Mouse (Mus musculus): ENCODE measurements around the gene Cds1. TPM values are rescaled to one million over a fixed set of nuclear protein-coding genes. Genes with fewer than 3 reads are reported as not detected.

Cds1 gene
- total and polyA plus RNA-seq, 3 experiments, result not detected

DNA sequence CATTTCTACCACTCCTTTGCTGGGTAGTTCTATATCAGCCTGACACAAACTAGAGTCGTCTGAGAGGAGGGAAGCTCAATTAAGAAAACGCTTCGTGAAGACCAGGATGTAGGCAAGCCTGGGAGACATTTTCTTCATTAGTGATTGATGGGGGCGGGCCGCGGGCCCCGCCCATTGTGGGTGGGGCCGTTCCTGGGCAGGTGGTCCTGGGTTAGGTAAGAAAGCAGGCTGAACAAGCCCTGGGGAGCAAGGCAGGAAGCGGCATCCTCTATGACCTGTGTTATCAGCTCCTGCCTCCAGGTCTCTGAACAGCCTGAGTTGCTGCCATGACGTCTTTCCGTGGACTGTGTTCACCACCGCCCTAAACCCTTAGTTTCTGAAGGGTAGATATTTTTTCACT, 62.5 kb downstream of the Cds1 start:
- no peak overlapping the region for H3K4me3 ChIP-seq (ENCODE audit: control insufficient read depth in 1 of 2, insufficient read depth in 1 of 2, low read depth in 2 of 2, low read length in 2 of 2)

DNA sequence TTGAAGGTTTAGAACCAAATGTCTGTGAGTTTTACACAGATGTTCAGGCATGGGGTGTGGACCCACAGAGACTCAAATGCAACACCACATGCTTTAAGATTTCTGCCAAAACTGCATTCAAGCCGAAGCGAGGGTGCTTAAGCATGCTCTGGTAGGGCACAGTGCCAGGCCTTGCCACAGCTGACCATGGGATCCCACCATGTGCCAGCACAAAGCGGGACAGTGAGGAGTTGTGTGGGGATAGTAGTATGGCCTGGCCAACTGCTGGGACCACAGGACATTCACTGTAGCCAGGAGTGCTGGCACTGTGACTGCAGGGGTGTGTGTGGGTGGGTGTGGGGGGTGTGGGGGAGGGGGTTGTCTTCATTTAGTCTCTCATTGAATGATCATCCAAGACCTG, 64.0 kb downstream of the Cds1 start:
- Histone ChIP-seq H3K9ac (ENCODE audit: control insufficient read depth, low read depth, low read length, poor library complexity, severe bottlenecking) (no peak overlapping the region), H3K4me1 (ENCODE audit: control insufficient read depth in 1 of 2, insufficient read depth in 2 of 2, low read length in 2 of 2) (peaks cover 0 to 11% of the 10 kb centered on the region in 2 experiments; a peak in 2 of 4 replicates), H3K27ac (ENCODE audit: control insufficient read depth, low read depth, low read length) (no peak overlapping the region), H3K79me2 (ENCODE audit: control insufficient read depth, insufficient read depth, low read length, poor library complexity) (no peaks in the 10 kb centered on the region; the same call in 1 of the 2 replicates), H3K4me3 (ENCODE audit: control insufficient read depth in 1 of 2, insufficient read depth in 1 of 2, low read depth in 2 of 2, low read length in 2 of 2) (no peak overlapping the region), H3K9me3 (replicated peaks; ENCODE audit: insufficient read depth, low read length) (no peaks in the 10 kb centered on the region), H3K36me3 (ENCODE audit: control insufficient read depth in 1 of 2, insufficient read depth in 2 of 2, low read length in 2 of 2) (peaks cover 0 to 10% of the 10 kb centered on the region in 2 experiments; a peak in 2 of 4 replicates), H3K27me3 (ENCODE audit: control insufficient read depth in 1 of 2, insufficient read depth in 2 of 2, low read length in 2 of 2) (no peaks in the 10 kb centered on the region)
- DNase-seq (ENCODE audit: low read depth, low spot score), result no peak
- TF ChIP-seq CHD2 (IDR thresholded peaks at IDR 0.05; ENCODE audit: low read length), result no peak
- TF ChIP-seq NELFE (IDR thresholded peaks at IDR 0.05; ENCODE audit: low read depth, low read length), result no peak
- TF ChIP-seq ELF1 (IDR thresholded peaks at IDR 0.05; ENCODE audit: low read depth, low read length), result no peak
- TF ChIP-seq POLR2A (IDR thresholded peaks at IDR 0.05; ENCODE audit: control insufficient read depth in 1 of 2, insufficient read depth in 1 of 2, low read depth in 1 of 2, low read length in 2 of 2, poor library complexity in 1 of 2), result no peak
- TF ChIP-seq USF1 (IDR thresholded peaks at IDR 0.05; ENCODE audit: low read depth, low read length), result no peak
- TF ChIP-seq SIN3A (IDR thresholded peaks at IDR 0.05; ENCODE audit: low read length), result no peak
- TF ChIP-seq TAL1 (IDR thresholded peaks at IDR 0.05; ENCODE audit: low read length), result no peak
- TF ChIP-seq ZKSCAN1 (IDR thresholded peaks at IDR 0.05; ENCODE audit: low read depth, low read length), result no peak
- TF ChIP-seq TBP (IDR thresholded peaks at IDR 0.05; ENCODE audit: low read depth, low read length), result no peak
- TF ChIP-seq MAX (IDR thresholded peaks at IDR 0.05; ENCODE audit: low read length), result no peak
- TF ChIP-seq GATA1 (IDR thresholded peaks at IDR 0.05; ENCODE audit: low read depth, low read length), result no peak
- TF ChIP-seq MAFK (IDR thresholded peaks at IDR 0.05; ENCODE audit: borderline replicate concordance, low read depth, low read length), result no peak
- TF ChIP-seq POLR2AphosphoS5 (IDR thresholded peaks at IDR 0.05; ENCODE audit: borderline replicate concordance, low read depth, low read length), result no peak

More for the DNA sequence above, 62.5 kb downstream of the Cds1 start:
- DNase-seq (ENCODE audit: low read depth, low spot score), result peak; percentile 8
- Histone ChIP-seq H3K27me3 (ENCODE audit: control insufficient read depth in 1 of 2, insufficient read depth in 2 of 2, low read length in 2 of 2) (no peaks in the 10 kb centered on the region), H3K27ac (ENCODE audit: control insufficient read depth, low read depth, low read length) (no peak overlapping the region), H3K36me3 (ENCODE audit: control insufficient read depth in 1 of 2, insufficient read depth in 2 of 2, low read length in 2 of 2) (peaks cover 0 to 10% of the 10 kb centered on the region in 2 experiments; a peak in 2 of 4 replicates), H3K9ac (ENCODE audit: control insufficient read depth, low read depth, low read length, poor library complexity, severe bottlenecking) (no peak overlapping the region), H3K9me3 (replicated peaks; ENCODE audit: insufficient read depth, low read length) (no peaks in the 10 kb centered on the region), H3K79me2 (ENCODE audit: control insufficient read depth, insufficient read depth, low read length, poor library complexity) (no peaks in the 10 kb centered on the region; the same call in 1 of the 2 replicates), H3K4me1 (ENCODE audit: control insufficient read depth in 1 of 2, insufficient read depth in 2 of 2, low read length in 2 of 2) (peaks cover 0 to 11% of the 10 kb centered on the region in 2 experiments; a peak in 2 of 4 replicates)
- no peak for TF ChIP-seq MAZ (IDR thresholded peaks at IDR 0.05; ENCODE audit: low read depth, low read length)
- no peak for TF ChIP-seq CHD1 (IDR thresholded peaks at IDR 0.05; ENCODE audit: low read depth, low read length)
- TF ChIP-seq USF2 (IDR thresholded peaks at IDR 0.05; ENCODE audit: borderline replicate concordance in 1 of 2, insufficient read depth in 1 of 2, low read depth in 1 of 2, low read length in 2 of 2), result no peak
- no peak for TF ChIP-seq POLR2AphosphoS5 (IDR thresholded peaks at IDR 0.05; ENCODE audit: borderline replicate concordance, low read depth, low read length)
- TF ChIP-seq NELFE (IDR thresholded peaks at IDR 0.05; ENCODE audit: low read depth, low read length), result no peak
- TF ChIP-seq TBP (IDR thresholded peaks at IDR 0.05; ENCODE audit: low read depth, low read length), result no peak
- no peak for TF ChIP-seq CTCF (IDR thresholded peaks at IDR 0.05 in 2 of 3, conservative IDR thresholded peaks at IDR 0.05 in 1 of 3; ENCODE audit: control insufficient read depth in 1 of 3, insufficient read depth in 1 of 3, low read depth in 2 of 3, low read length in 3 of 3, poor library complexity in 1 of 3, severe bottlenecking in 1 of 3)
- no peak for TF ChIP-seq RAD21 (IDR thresholded peaks at IDR 0.05; ENCODE audit: low read depth, low read length)
- TF ChIP-seq ELF1 (IDR thresholded peaks at IDR 0.05; ENCODE audit: low read depth, low read length), result no peak
- TF ChIP-seq ZMIZ1 (IDR thresholded peaks at IDR 0.05; ENCODE audit: low read depth, low read length), result no peak
- TF ChIP-seq ETS1 (IDR thresholded peaks at IDR 0.05; ENCODE audit: low read depth, low read length), result no peak

All from MEL (cell line).